Comparison of ENCODE assay signal across 9 mouse cellular contexts in genomic region chr10:75780769-75781578, GRCm38 (mm10). TPM values are rescaled to one million over a fixed set of nuclear protein-coding genes. Genes with fewer than 3 reads are reported as not detected.
DNase-seq lines count a peak whose midpoint lies in the region; ATAC-seq lines count a peak whose summit lies in the region.
"Had no signal": no experiment of that assay in that cellular context is flagged by ENCODE, and none has a peak within 500 bp of the region (broad histone marks: within the 10 kb centered on the region; RNA-seq: fewer than 3 reads in every experiment).

Gm20441 (minus strand) TSS chr10:75780954.
Gstt3 (minus strand) TSS chr10:75781414.

- intact Hi-C loops in left cerebral cortex, postnatal 36 days (cut with DNase I): no loop called here

- peak within 1 kb of the TSS; percentile 40 to 45 for H3K4me3 ChIP-seq in heart, embryonic 14.5 days (ENCODE audit: control insufficient read depth in 1 of 2, insufficient read depth in 1 of 2, low read depth in 1 of 2, low read length in 2 of 2)
- H3K4me3 ChIP-seq in kidney, embryonic 16.5 days (ENCODE audit: low read length): peak within 1 kb of the TSS; percentile 53

- ATAC-seq in erythroid progenitor cell, adult 5-6 weeks (replicated peaks; ENCODE audit: low FRiP score, poor library complexity, severe bottlenecking): peak; percentile 26; the same call in 1 of the 2 replicates
- peak; percentile 56; the same call in 1 of the 2 replicates for ATAC-seq in heart, embryonic 14.5 days (ENCODE audit: insufficient number of reproducible peaks, insufficient read depth, low FRiP score, low read depth)
- peak; percentile 88 for ATAC-seq in kidney, embryonic 16.5 days (ENCODE audit: low FRiP score, low TSS enrichment)

- H3K27me3 ChIP-seq in heart, embryonic 14.5 days (ENCODE audit: control insufficient read depth, insufficient read depth, low read length): peaks cover 10% of the 10 kb centered on the region
- H3K27me3 ChIP-seq in kidney, embryonic 16.5 days (ENCODE audit: insufficient read depth, low read length): peaks cover 7% of the 10 kb centered on the region; the same call in 1 of the 2 replicates

- peak within 1 kb of the TSS; percentile 75 for H3K4me2 ChIP-seq in heart, embryonic 14.5 days (ENCODE audit: low read length)
- peak within 1 kb of the TSS; percentile 78 for H3K4me2 ChIP-seq in kidney, embryonic 16.5 days (replicated peaks; ENCODE audit: low read depth, low read length)

- no peaks in the 10 kb centered on the region for H3K9me3 ChIP-seq in heart, embryonic 14.5 days (ENCODE audit: control insufficient read depth, low read length)
- H3K9me3 ChIP-seq in kidney, embryonic 16.5 days (ENCODE audit: low read length): peaks cover 3% of the 10 kb centered on the region; the same call in 1 of the 2 replicates

- DNase-seq in B cell, adult 2 months: peak; percentile 39 to 44
- DNase-seq in R1 (ENCODE audit: low read depth, low spot score): peak; percentile 93
- peak; percentile 88 for DNase-seq in lung, postnatal 25 days (ENCODE audit: low spot score)
- DNase-seq in retina, postnatal 1 day: peak; percentile 63
- no peak for DNase-seq in left cerebral cortex, postnatal 36 days (ENCODE audit: low spot score in 2 of 2)

- H3K9ac ChIP-seq in heart, embryonic 14.5 days (ENCODE audit: low read length): peak within 1 kb of the TSS; percentile 54
- H3K9ac ChIP-seq in kidney, embryonic 16.5 days (replicated peaks; ENCODE audit: low read length): peak within 1 kb of the TSS; percentile 69

- H3K4me1 ChIP-seq in heart, embryonic 14.5 days (ENCODE audit: control insufficient read depth in 2 of 2, insufficient read depth in 2 of 2, low read length in 2 of 2): peaks cover 4 to 7% of the 10 kb centered on the region in 2 experiments; a peak in 2 of 4 replicates
- peaks cover 12% of the 10 kb centered on the region for H3K4me1 ChIP-seq in kidney, embryonic 16.5 days (ENCODE audit: insufficient read depth, low read length)

- under 1% methylated on average over 28 of the region's 28 CpGs for WGBS in heart, embryonic 14.5 days
- under 1% methylated on average over 28 of the region's 28 CpGs for WGBS in kidney, embryonic 16.5 days

- no peak within 1 kb of the TSS for H3K27ac ChIP-seq in heart, embryonic 14.5 days (replicated peaks in 1 of 2; ENCODE audit: control insufficient read depth in 1 of 2, insufficient read depth in 1 of 2, low read depth in 2 of 2, low read length in 2 of 2)
- H3K27ac ChIP-seq in kidney, embryonic 16.5 days (ENCODE audit: low read length): peak within 1 kb of the TSS; percentile 90

- no peaks in the 10 kb centered on the region for H3K36me3 ChIP-seq in heart, embryonic 14.5 days (ENCODE audit: control insufficient read depth, insufficient read depth, low read length)
- H3K36me3 ChIP-seq in kidney, embryonic 16.5 days (ENCODE audit: insufficient read depth, low read length): no peaks in the 10 kb centered on the region

RNA-seq across cellular contexts. Expression of gene Gm20441, which starts in this region (rescaled TPM):
- total RNA-seq in erythroid progenitor cell, adult 5-6 weeks (2015; ENCODE audit: low replicate concordance): not detected in 2 replicates
- not detected in 2 replicates for total RNA-seq in erythroid progenitor cell, adult 5-6 weeks (2017; ENCODE audit: low replicate concordance)
- not detected in 2 replicates for polyA plus RNA-seq in heart, embryonic 14.5 days (2014; fragmentation: Nextera tagmentation; extraction: Ambion mirVana)
- 0.59 TPM in 1 of 2 replicates, not detected in the other for polyA plus RNA-seq in kidney, embryonic 16.5 days (2015; fragmentation: Nextera tagmentation; extraction: Ambion mirVana)
- total RNA-seq in left cerebral cortex, postnatal 36 days (2021): not detected
- total RNA-seq: layer of hippocampus, postnatal 14 days had no signal

RNA-seq across cellular contexts. Expression of gene Gstt3, which starts in this region (rescaled TPM):
- total RNA-seq in erythroid progenitor cell, adult 5-6 weeks (2015; ENCODE audit: low replicate concordance): 1.3 TPM in 1 of 2 replicates, not detected in the other
- total RNA-seq in erythroid progenitor cell, adult 5-6 weeks (2017; ENCODE audit: low replicate concordance): 0.13 TPM in 1 of 2 replicates, not detected in the other
- polyA plus RNA-seq in heart, embryonic 14.5 days (2014; fragmentation: Nextera tagmentation; extraction: Ambion mirVana): 3.2 and 5.0 TPM in 2 replicates
- polyA plus RNA-seq in kidney, embryonic 16.5 days (2015; fragmentation: Nextera tagmentation; extraction: Ambion mirVana): 54.8 and 56.5 TPM in 2 replicates
- 1 to 10 TPM in 1 of 2 experiments, under 1 TPM in 1; 0.91 to 2.0 TPM for total RNA-seq in left cerebral cortex, postnatal 36 days (2021)

Comparison
In these comparisons a context has a peak if more than half of its experiments do, and no peak if none do; other contexts are left out.
1. DNase-seq: peak in B cell, adult 2 months (2 of 2), R1 (single experiment), lung, postnatal 25 days (single experiment) and retina, postnatal 1 day (single experiment); none in left cerebral cortex, postnatal 36 days (0 of 2).
2. ATAC-seq: peak in every context shown above with its lines; median percentile 88 in kidney, embryonic 16.5 days; 56 in heart, embryonic 14.5 days; 26 in erythroid progenitor cell, adult 5-6 weeks.